Mouse (Mus musculus): Measurements from ENCODE around the gene Napepld.
"Not testable (repeated sequence)": the region's sequence is repeated elsewhere in the genome, so short reads cannot be mapped to it uniquely, and the experiment has no call there.

The Napepld gene

GRCm38 (mm10) chr5:21703708-21704107 lies 2.5 kb upstream of the Napepld start:
- DNase-seq (ENCODE audit: low spot score) = no peak

- no peak for DNase-seq (ENCODE audit: low spot score)
These were observed 1.8 kb upstream of the Napepld start for GRCm38 (mm10) chr5:21702873-21703475.

DNA sequence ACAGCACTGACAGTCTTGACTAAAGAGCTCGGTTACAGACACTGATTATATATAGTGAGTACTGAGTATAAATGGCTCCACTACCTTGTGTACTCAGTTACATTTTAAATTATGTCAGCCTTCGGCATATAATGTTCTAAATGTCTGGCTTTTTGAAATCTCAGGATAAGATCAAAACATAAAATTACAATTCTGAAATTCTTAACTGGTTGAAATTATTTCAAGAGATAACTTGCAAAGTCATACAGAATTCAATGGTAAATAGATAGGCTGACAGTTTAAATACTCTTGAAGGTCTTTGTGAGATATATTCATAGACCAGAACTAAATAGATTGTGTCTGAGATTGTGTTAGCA lies 791 bp upstream of the Napepld start:
- no peak for DNase-seq (ENCODE audit: low spot score)

- DNase-seq (ENCODE audit: low spot score) = no peak
These were observed 262 bp downstream of the Napepld start for GRCm38 (mm10) chr5:21700934-21701333.

DNA sequence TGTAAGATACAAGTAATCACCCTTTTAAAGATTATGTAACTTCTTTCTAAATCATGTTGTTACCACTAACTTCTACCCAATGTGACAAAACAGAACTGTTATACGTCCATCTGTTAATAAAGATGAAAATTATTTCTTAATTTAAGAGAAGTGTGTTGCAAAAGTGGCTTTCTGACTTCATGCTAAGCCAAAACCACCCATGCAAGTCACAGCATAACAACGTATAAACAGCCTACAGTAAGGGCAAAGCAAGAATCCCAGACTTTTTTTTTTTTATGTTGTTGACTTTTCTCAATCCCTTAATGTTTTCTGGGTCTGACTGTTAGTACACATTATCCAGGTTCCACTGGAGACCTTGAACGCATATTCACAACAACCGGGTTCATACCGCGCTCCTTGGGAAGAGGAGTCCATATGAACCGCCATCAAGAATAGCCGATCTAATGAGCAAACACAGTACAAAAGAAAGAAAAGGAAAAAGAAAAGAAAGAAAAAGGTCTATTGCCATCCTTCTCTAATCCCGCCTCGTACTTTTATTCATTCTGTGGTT lies 849 bp downstream of the Napepld start:
- DNase-seq (ENCODE audit: low spot score) = no peak

DNA sequence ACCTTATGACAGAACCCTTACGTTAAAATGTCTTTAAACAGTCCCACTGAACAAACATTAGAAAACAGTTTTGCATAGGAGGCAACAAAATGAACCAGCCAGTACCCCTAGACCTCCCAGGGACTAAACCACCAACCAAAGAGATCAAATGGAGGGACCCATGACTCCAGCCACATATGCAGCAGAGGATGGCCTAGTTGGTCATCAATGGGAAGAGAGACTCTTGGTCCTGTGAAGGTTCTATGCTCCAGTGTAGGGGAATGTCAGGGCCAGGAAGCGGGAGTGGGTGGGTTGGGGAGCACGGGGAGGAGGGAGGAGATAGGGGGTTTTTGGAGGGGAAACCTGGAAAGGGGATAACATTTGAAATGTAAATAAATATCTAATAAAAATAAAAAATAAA lies 1.6 kb downstream of the Napepld start:
- not testable (repeated sequence) for DNase-seq (ENCODE audit: low spot score)

GRCm38 (mm10) chr5:21694854-21695490 lies 6.2 kb downstream of the Napepld start:
- DNase-seq (ENCODE audit: low spot score) = no peak

DNA sequence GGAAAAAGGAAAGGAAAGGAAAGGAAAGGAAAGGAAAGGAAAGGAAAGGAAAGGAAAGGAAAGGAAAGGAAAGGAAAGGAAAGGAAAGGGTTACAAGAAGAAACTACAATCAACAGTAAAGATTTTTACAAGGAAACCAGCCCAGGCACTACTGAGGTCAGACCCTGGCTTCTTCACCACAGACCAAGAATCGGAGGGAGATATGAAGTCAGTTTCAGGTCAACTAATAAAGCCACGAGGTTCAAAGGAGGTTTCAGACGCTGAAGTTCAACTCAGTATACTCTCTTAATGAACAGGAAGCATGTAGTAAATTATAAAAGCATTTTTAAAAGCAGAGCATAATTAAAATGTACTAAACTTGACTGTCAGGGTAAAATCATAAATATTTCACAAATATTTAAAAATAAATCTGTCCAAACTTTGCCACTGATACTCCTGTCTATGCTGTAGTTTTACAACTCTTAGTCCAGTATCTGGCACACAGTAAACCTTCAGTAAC lies 7.8 kb downstream of the Napepld start:
- no peak for DNase-seq (ENCODE audit: low spot score)

- no peak for DNase-seq (ENCODE audit: low spot score)
These were observed 9.0 kb downstream of the Napepld start for GRCm38 (mm10) chr5:21692230-21692629.

DNA sequence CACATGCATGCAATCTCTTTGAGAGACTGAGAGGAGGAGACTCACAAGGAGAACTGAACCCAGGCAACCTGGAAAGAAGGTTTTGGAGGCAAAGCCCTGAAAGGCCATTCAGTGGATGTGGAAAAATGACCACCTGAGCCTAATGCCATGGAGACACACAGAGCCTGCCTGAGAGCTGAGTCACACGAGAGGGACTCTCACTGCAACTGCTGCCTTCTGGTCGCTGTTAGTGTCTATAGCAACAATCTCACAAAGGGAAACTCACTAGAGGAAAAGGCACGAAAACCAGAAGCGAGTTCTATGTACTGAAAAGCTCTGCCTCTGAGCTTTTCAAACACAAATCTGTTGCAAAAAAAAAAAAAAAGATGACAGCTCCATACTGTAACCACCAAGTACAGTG lies 14.2 kb downstream of the Napepld start:
- no peak for DNase-seq (ENCODE audit: low spot score)

DNA sequence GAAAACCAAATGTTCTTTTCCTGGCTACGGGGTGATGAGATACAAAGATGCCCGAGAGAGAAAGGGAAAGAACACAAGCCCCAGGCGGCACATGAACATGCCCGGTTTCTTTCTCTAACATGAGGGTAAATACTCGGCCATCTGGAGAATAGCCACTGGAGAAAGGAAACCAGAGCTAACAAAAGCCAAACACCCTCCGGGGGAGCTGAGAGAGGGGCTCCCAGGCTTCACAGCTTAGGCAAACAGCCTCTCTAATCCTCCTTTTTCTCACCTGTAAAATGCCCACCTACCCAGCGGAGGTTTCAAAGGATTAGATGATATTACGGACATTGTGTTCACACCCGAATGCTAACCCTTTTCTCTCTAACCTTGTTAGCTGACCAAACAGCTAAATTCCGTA lies 16.2 kb downstream of the Napepld start:
- DNase-seq (ENCODE audit: low spot score) = no peak

GRCm38 (mm10) chr5:21683811-21684210 lies 17.4 kb downstream of the Napepld start:
- DNase-seq (ENCODE audit: low spot score) = no peak

DNA sequence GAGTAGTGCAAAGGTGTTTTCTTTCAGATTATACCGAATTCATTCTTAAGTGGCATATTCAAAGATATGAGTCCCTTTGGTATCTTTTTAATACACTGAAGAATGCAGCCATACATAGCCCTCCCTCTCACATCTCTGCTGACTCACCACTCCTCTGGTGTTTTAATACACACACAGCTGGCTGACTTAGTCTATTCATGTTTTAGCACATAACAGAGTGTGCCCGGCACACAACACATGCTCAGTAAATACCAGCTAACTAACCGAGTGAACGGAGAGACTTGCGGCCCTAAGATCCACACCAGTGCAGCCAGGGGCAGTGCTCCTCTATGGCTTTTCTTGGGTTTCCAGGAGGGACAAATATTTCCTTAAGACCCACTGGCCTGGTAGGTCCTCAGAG lies 20.3 kb downstream of the Napepld start:
- DNase-seq (ENCODE audit: low spot score) = no peak

- DNase-seq (ENCODE audit: low spot score) = no peak
These were observed 21.2 kb downstream of the Napepld start for GRCm38 (mm10) chr5:21680029-21680428.

- DNase-seq (ENCODE audit: low spot score) = no peak
These were observed 22.8 kb downstream of the Napepld start for GRCm38 (mm10) chr5:21678363-21678762.

DNA sequence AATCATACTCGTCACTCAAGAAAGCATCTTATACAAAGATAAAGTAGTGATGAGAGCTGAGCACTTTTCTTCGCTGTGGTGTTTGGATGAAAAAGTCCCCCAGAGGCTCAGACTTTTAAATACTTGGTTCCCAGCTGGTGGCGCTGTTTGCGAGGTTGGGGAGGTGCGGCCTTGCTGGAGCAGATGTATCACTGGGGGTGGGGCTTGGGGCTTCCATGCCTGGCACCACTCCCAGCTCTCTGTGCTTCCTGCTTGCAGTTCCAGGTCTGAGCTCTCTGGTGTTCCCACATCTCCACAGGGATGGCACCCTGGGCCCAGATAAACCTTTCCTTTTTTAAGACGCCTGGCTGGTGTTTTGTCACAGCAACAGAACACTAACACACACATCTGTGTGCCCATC lies 23.3 kb downstream of the Napepld start:
- no peak for DNase-seq (ENCODE audit: low spot score)

DNA sequence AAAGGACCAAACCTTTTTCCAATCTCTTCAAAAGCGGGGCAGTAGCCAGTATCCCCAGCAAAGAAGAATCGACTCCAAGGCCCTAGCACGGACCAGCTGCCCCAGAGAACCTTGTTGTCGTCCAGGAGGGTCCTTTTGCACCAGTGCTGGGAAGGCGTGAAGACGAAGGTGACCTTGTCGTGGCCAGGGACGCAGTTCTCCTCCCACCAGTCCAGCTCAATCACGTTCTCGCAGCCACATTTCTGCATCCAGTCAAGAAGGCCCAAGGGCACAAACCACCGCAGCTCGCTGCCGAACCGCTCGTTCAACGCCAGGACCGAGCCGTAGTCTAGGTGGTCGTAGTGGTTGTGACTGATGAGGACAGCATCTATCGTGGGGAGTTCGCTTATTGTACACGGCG lies 25.7 kb downstream of the Napepld start:
- DNase-seq (ENCODE audit: low spot score) = no peak

DNA sequence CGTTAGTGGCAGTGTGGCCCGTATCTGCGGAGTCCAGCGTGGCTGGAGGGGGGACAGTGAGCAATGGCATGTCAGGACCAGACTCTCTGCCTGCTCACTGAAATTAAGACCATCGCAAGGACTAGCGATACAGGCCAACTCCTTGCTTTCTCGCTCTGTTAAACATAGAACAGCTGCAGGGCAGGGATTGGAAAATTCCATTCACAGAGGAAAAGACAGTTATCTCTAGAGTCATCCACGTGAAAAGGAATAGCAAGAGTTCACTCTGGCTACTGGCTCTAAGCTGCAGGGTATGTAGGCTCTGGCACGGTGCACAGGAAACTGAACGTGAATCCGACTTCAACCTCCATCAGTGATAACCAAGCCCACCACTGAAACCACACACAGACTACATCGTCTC lies 26.2 kb downstream of the Napepld start:
- no peak for DNase-seq (ENCODE audit: low spot score)

GRCm38 (mm10) chr5:21673742-21674141 lies 27.5 kb downstream of the Napepld start:
- DNase-seq (ENCODE audit: low spot score) = no peak

- DNase-seq (ENCODE audit: low spot score) = no peak
These were observed 28.2 kb downstream of the Napepld start for GRCm38 (mm10) chr5:21672812-21673635.

- DNase-seq (ENCODE audit: low spot score) = no peak
These were observed 31.9 kb downstream of the Napepld start for GRCm38 (mm10) chr5:21669307-21669706.

DNA sequence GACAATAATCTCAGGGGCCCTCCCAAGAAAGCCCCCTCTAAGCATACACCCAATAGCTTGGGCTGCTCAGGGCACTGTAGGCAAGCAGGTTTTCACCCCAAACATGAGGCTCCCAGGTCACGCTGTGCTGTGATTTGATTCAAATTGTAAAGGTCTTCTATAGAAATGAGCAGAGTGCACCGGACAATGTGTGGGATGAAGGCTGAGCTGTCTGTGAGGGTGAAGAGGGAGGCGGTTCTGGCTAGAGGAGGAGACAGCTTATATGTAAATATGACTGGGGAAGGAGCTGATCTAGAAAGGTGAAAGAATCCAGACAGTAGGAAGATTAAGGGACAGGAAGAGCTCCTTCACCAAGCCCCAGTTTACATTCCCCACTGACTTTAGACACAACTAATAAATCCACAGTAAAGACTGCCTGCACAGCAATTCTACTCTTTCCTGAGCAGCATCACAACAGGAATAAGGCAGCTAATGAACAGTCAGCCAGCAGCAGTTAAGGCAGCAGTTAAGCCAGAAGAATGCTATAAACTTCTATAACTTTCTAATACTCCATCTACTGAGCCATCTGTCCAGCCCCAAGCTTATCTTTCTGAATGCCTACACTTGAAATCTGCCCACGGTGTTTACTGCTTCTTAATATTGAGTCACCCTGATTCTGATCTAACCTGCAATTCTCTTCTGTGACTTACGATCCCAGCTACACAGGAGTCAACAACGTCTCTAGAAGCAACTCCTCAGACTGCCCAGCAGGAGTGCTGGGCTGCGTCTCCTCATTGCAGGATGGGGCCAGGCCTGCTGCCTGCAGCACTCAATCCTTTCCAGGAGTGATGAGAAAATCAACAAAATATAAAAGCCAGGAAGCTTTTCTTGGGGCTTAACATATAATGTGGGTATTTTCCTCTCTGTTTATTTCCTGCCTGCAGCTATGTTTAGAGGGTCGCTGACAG lies 33.7 kb downstream of the Napepld start:
- no peak for DNase-seq (ENCODE audit: low spot score)

All from MN1 (cell line).